Mouse (Mus musculus) heart, embryonic 16.5 days (tissue): ENCODE data around the gene Vmn2r62. TPM values are rescaled to one million over a fixed set of nuclear protein-coding genes. Genes with fewer than 3 reads are reported as not detected.
"Not testable (repeated sequence)": the region's sequence is repeated elsewhere in the genome, so short reads cannot be mapped to it uniquely, and the experiment has no call there.

Experiments
- ATAC-seq: fragments of 200-750 bp; cut with Nextera tagmentation; replicated peaks from 2 replicates; pipeline ENCODE4 v1.8.0; 2017; ENCODE audit warnings: moderate number of reproducible peaks; ENCODE audit not compliant: insufficient read depth, low FRiP score; ENCODE audit errors: extremely low read depth
- H3K27ac ChIP-seq: fragments of 300-500 bp; sonication (generic); 2 replicates; pipeline ENCODE4 v1.5.1; 2014; ENCODE audit warnings: mild to moderate bottlenecking, low read length, control low read depth, moderate library complexity
- H3K27me3 ChIP-seq: fragments of 300-500 bp; sonication (generic); 2 replicates; pipeline ENCODE4 v1.6.1; 2014; ENCODE audit warnings: low read length, mixed read lengths; ENCODE audit not compliant: control insufficient read depth, insufficient read depth
- H3K36me3 ChIP-seq: fragments of 300-500 bp; sonication (generic); 2 replicates; pipeline ENCODE4 v1.6.1; 2014; ENCODE audit not compliant: control insufficient read depth, insufficient read depth
- H3K4me1 ChIP-seq: fragments of 300-500 bp; sonication (generic); 2 replicates; pipeline ENCODE4 v1.6.1; 2014; ENCODE audit warnings: low read length, mixed read lengths; ENCODE audit not compliant: control insufficient read depth, insufficient read depth
- H3K4me2 ChIP-seq: fragments of 300-500 bp; sonication (generic); 2 replicates; pipeline ENCODE4 v1.6.1; 2014; ENCODE audit warnings: low read depth, mild to moderate bottlenecking, control low read depth, low read length
- H3K4me3 ChIP-seq: fragments of 300-500 bp; sonication (generic); 2 replicates; pipeline ENCODE4 v1.5.1; 2014; ENCODE audit warnings: mild to moderate bottlenecking, control low read depth, low read length
- H3K9ac ChIP-seq: fragments of 300-500 bp; sonication (generic); 2 replicates; pipeline ENCODE4 v1.6.1; 2014; ENCODE audit warnings: low read length, control low read depth
- H3K9me3 ChIP-seq: fragments of 300-500 bp; sonication (generic); replicated peaks from 2 replicates; pipeline ENCODE4 v1.6.1; 2016; ENCODE audit warnings: low read length; ENCODE audit not compliant: control insufficient read depth
- WGBS: fragments of 180-500 bp; shearing (Covaris S2); extraction: QIAGEN DNeasy Blood & Tissue Kit; methylation state at CpG from one replicate; pipeline ENCODE4 v1.1.7; 2014; 5-methylcytosine and 5-hydroxymethylcytosine counted together
- polyA plus RNA-seq: library from polyadenylated mRNA; unstranded; fragments of >200 nt; fragmentation: Nextera tagmentation; extraction: Ambion mirVana; gene quantifications from 2 replicates; pipeline ENCODE4 v1.2.1, GENCODE M21; 2015

Vmn2r62 gene
- polyA plus RNA-seq = not detected in 2 replicates

DNA sequence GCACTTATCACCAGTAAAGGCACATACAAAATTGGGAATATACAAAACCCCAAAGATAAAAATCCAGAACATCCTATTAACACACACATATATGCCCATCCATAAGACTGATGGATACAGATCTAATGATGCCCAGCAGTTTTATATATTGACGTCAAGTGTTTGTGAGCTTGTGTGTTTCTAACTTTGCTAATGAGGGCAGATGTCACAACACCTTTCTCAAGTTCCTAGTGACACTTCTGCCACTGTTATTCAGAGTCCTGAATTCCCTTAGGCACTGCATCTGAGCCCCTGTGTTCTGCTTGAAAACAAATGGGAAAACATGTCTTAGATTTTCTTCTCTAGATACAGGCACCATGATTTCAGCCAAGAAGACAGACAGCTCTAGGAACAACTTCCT lies at the start of gene Vmn2r62:
TSS of gene Vmn2r62 (minus strand) at position 101 of the 400 bp plus-strand sequence.
- not testable (repeated sequence) for H3K4me3 ChIP-seq, H3K36me3 ChIP-seq, H3K27me3 ChIP-seq, H3K27ac ChIP-seq, H3K9ac ChIP-seq, H3K4me2 ChIP-seq, ATAC-seq, H3K4me1 ChIP-seq, H3K9me3 ChIP-seq
- WGBS = no CpG with 5 or more reads among the region's 1 CpGs

DNA sequence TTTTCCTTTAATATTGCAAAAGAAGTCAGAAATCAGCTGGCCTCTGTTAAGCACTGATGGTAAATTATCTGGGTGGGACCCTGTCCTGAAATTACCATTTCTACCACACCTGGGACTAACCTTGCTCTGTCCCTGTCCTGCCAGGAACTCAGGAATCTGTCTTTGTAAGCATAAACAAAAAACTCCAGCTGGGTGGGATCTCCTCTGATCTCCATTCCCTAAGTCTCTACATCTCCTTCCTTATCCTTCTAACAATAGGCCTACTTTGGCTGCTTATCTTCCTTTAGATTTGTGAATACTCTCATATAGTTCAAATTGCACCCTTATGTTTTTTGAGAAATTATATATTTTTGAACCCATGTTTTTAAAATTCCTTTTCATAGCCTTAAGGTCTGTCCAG lies 45.0 kb upstream of the Vmn2r62 start:
- not testable (repeated sequence) for H3K27ac ChIP-seq, H3K9me3 ChIP-seq, H3K4me3 ChIP-seq, H3K36me3 ChIP-seq, ATAC-seq, H3K4me1 ChIP-seq, H3K27me3 ChIP-seq, H3K9ac ChIP-seq, H3K4me2 ChIP-seq

DNA sequence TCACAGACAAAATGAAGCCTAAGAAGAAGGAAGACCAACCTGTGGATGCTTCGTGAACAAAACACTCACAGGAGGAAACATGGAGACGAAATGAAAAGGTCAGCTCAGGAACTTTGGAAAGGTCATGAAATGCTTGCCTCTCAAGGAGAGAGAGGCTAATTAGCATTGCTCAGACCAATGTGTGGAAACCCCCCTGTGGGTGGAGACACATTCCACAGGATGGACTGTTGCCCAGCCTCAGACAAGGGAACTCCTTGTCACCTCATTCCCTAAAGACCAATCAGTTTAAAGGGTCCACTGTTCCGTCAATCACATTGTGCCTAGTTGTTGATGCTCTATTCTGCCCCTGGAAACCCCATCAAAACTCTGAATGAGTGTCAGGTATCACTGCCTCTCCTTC lies 38.9 kb upstream of the Vmn2r62 start:
- no peak overlapping the region for H3K4me3 ChIP-seq
- H3K27ac ChIP-seq = no peak overlapping the region
- H3K36me3 ChIP-seq = no peaks in the 10 kb centered on the region
- H3K4me2 ChIP-seq = no peak overlapping the region
- ATAC-seq = no peak
- peaks cover 10% of the 10 kb centered on the region for H3K9me3 ChIP-seq
- H3K4me1 ChIP-seq = no peaks in the 10 kb centered on the region
- H3K9ac ChIP-seq = no peak overlapping the region
- no peaks in the 10 kb centered on the region for H3K27me3 ChIP-seq
- WGBS = 66% methylated on average over 3 of the region's 3 CpGs

DNA sequence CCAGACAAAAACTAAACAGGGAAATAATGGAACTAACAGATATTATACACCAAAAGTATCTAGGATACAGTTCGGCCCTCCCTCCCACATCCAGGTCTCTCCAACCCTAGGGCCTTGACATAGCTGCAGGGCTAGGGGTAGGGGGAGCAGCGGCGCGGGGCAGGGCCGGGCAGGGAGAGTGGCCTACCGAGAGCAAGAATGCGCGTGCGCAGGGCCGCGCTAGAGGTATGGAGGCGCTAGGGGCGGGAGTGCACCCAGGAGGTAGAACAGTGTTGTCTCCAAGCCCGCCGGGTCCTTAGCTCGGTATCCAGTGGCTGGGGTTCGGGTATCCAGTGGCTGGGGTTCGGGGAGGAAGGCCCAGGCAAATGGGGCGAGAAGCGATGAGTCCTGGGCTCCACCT lies 43.5 kb downstream of the Vmn2r62 start:
- H3K27me3 ChIP-seq = no peaks in the 10 kb centered on the region
- peaks cover 4% of the 10 kb centered on the region for H3K9me3 ChIP-seq
- no peak overlapping the region for H3K9ac ChIP-seq
- 49% methylated on average over 19 of the region's 20 CpGs for WGBS
- H3K4me1 ChIP-seq = no peaks in the 10 kb centered on the region
- H3K4me2 ChIP-seq = no peak overlapping the region
- H3K36me3 ChIP-seq = no peaks in the 10 kb centered on the region
- ATAC-seq = no peak
- no peak overlapping the region for H3K4me3 ChIP-seq
- no peak overlapping the region for H3K27ac ChIP-seq

DNA sequence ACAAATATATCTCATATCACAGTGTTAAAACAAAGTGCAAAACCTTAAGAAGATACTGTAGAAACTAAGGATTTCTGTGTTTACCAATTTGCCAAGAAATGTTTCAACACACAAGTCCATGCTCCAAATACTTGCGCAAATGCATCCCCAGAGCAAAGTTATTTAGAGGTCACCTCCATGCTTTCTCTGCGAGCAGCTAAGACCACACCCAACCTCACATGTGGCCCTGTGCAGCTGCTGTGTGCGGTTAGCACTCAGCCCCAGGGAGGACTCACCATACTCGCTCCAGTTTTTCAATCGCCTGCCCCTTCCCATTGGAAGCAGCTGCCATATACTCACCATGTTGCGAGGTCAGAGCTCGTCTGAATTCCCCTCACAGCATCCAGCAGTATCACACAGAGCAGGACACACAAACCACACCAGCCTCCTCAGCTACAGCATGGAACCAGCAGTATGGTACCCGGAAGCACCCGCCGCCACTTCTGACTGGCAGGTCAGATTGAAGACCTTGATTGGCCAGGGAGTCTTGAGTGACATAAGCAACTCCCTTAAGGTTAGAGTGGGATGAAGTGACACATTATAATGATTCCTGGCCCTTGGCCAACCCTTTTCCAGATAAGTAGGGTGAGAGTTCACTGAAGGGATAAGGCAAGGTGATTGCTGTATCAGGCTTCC lies 54.7 kb downstream of the Vmn2r62 start:
- H3K9me3 ChIP-seq = peaks cover 17% of the 10 kb centered on the region; the same call in 1 of the 2 replicates

DNA sequence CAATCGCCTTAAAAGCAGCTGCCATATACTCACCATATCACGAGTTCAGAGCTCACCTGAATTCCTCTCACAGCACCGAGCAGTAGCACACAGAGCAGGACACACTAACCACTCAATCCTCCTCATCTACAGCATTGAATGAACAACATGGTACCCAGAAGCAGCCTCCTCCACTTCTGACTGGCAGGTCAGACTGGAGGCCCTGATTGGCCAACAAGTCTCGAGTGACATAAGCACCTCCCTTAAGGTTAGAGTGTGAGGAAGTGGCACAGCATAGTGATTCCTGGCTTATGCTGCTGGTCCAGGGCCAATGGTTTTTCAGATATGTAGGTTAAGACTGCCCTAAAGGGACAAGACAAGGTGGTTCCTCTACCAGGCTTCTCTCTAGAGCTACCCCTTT lies 66.4 kb downstream of the Vmn2r62 start, which contains the start of gene Gm17067:
TSS of gene Gm17067 (minus strand) at position 101 of the 400 bp plus-strand sequence.
- H3K9me3 ChIP-seq, H3K27me3 ChIP-seq, H3K27ac ChIP-seq, H3K4me1 ChIP-seq, H3K36me3 ChIP-seq, H3K9ac ChIP-seq, ATAC-seq, H3K4me3 ChIP-seq, H3K4me2 ChIP-seq: not testable (repeated sequence)
- WGBS = 71% methylated on average over 4 of the region's 4 CpGs

More for the DNA sequence above, 54.7 kb downstream of the Vmn2r62 start:
- Histone ChIP-seq H3K27me3 (no peaks in the 10 kb centered on the region), H3K36me3 (no peaks in the 10 kb centered on the region), H3K9ac (no peak overlapping the region), H3K4me2 (no peak overlapping the region), H3K4me3 (no peak overlapping the region), H3K4me1 (no peaks in the 10 kb centered on the region), H3K27ac (no peak overlapping the region)
- 76% methylated on average over 10 of the region's 10 CpGs for WGBS
- no peak for ATAC-seq

Other genes with a start within 250 kb of the Vmn2r62 start
- not detected in 2 replicates for gene Gm21028, start 214.9 kb downstream of the Vmn2r62 start, polyA plus RNA-seq
- gene Zfp977, start 201.0 kb downstream of the Vmn2r62 start, polyA plus RNA-seq = 1.00 and 1.5 TPM in 2 replicates
- 1.7 and 2.0 TPM in 2 replicates for gene Zfp976, start 150.9 kb downstream of the Vmn2r62 start, polyA plus RNA-seq
- 5.9 and 6.2 TPM in 2 replicates for gene Zfp975, start 100.8 kb downstream of the Vmn2r62 start, polyA plus RNA-seq
- gene Gm17067, start 66.5 kb downstream of the Vmn2r62 start, polyA plus RNA-seq = not detected in 2 replicates
- gene Gm2381, start 73.7 kb upstream of the Vmn2r62 start, polyA plus RNA-seq = not detected in 2 replicates
- gene Vmn2r63, start 140.3 kb upstream of the Vmn2r62 start, polyA plus RNA-seq = not detected in 2 replicates
- gene Gm9268, start 225.2 kb upstream of the Vmn2r62 start, polyA plus RNA-seq = not detected in 2 replicates